In genomic region chr14:21686376-21687279, GRCm38 (mm10) we compare ENCODE assay signal across 8 mouse cellular contexts. TPM values are rescaled to one million over a fixed set of nuclear protein-coding genes. Genes with fewer than 3 reads are reported as not detected.
A peak's percentile ranks its signal among the peaks of the same experiment; 100 is the strongest.
DNase-seq lines count a peak whose midpoint lies in the region; ATAC-seq and TF ChIP-seq lines count a peak whose summit lies in the region.
"Had no signal": no experiment of that assay in that cellular context is flagged by ENCODE, and none has a peak within 500 bp of the region (broad histone marks: within the 10 kb centered on the region; RNA-seq: fewer than 3 reads in every experiment).

No protein-coding gene starts in this region.

- no peak overlapping the region; the same call in 1 of the 2 replicates for H3K27ac ChIP-seq in ES-E14 (ENCODE audit: insufficient read depth, low read depth, low read length, poor library complexity, severe bottlenecking)
- no peak overlapping the region for H3K27ac ChIP-seq in hindbrain, embryonic 14.5 days
- H3K27ac ChIP-seq in midbrain, embryonic 13.5 days = no peak overlapping the region

- H3K4me1 ChIP-seq in E14TG2a.4 (replicated peaks; ENCODE audit: low read depth, low read length) (peaks cover 52% of the 10 kb centered on the region), ES-E14 (ENCODE audit: control insufficient read depth in 2 of 2, insufficient read depth in 2 of 2, low read length in 2 of 2, poor library complexity in 1 of 2) (peaks cover 0 to 4% of the 10 kb centered on the region in 2 experiments; a peak in 1 of 4 replicates)
- H3K4me1 ChIP-seq in hindbrain, embryonic 14.5 days (replicated peaks; ENCODE audit: control insufficient read depth, insufficient read depth, low read length) = peaks cover 7% of the 10 kb centered on the region; the same call in 1 of the 2 replicates
- peaks cover 20% of the 10 kb centered on the region for H3K4me1 ChIP-seq in midbrain, embryonic 13.5 days (replicated peaks)

- peak overlapping the region; percentile 53 for H3K4me2 ChIP-seq in hindbrain, embryonic 14.5 days (replicated peaks)
- peak overlapping the region; percentile 57 for H3K4me2 ChIP-seq in midbrain, embryonic 13.5 days (replicated peaks)

- 13% methylated on average over 49 of the region's 49 CpGs for WGBS in hindbrain, embryonic 14.5 days
- 7% methylated on average over 49 of the region's 49 CpGs for WGBS in midbrain, embryonic 13.5 days

- DNase-seq in ES-E14 (ENCODE audit: low read depth, low spot score) = no peak
- DNase-seq in hindbrain, embryonic 14.5 days (ENCODE audit: low spot score) = no peak
- DNase-seq in spleen, postnatal 4 days (ENCODE audit: low spot score in 2 of 2) = no peak
- no peak for DNase-seq in adrenal gland, postnatal 4 days (ENCODE audit: low spot score in 2 of 2)
- no peak for DNase-seq in thymus, adult 18-20 months

- H3K36me3 ChIP-seq in E14TG2a.4 (ENCODE audit: insufficient read depth, low read length) = no peaks in the 10 kb centered on the region
- no peaks in the 10 kb centered on the region for H3K36me3 ChIP-seq in ES-E14 (ENCODE audit: control insufficient read depth, insufficient read depth, low read length, poor library complexity, severe bottlenecking)
- H3K36me3 ChIP-seq in hindbrain, embryonic 14.5 days (replicated peaks; ENCODE audit: control insufficient read depth, insufficient read depth) = no peaks in the 10 kb centered on the region
- no peaks in the 10 kb centered on the region for H3K36me3 ChIP-seq in midbrain, embryonic 13.5 days

- peaks cover 46% of the 10 kb centered on the region for H3K27me3 ChIP-seq in E14TG2a.4 (ENCODE audit: insufficient read depth, low read length)
- H3K27me3 ChIP-seq in hindbrain, embryonic 14.5 days (ENCODE audit: control insufficient read depth, insufficient read depth, low read length) = 0 out of 2 replicates have a peak, but pooled peaks cover 5% of the 10 kb centered on the region
- H3K27me3 ChIP-seq in midbrain, embryonic 13.5 days = peaks cover 26% of the 10 kb centered on the region

- ATAC-seq in hindbrain, embryonic 14.5 days (ENCODE audit: low FRiP score) = no peak; the same call in 1 of the 2 replicates
- ATAC-seq in midbrain, embryonic 13.5 days = no peak

- peak overlapping the region; percentile 77 for H3K4me3 ChIP-seq in E14TG2a.4 (replicated peaks; ENCODE audit: low read length)
- H3K4me3 ChIP-seq in ES-E14 (ENCODE audit: insufficient read depth in 1 of 2, low read depth in 1 of 2, low read length in 2 of 2, poor library complexity in 1 of 2, severe bottlenecking in 1 of 2) = peak overlapping the region; percentile 64 to 69
- H3K4me3 ChIP-seq in hindbrain, embryonic 14.5 days (replicated peaks; ENCODE audit: low read length) = peak overlapping the region; percentile 22
- H3K4me3 ChIP-seq in midbrain, embryonic 13.5 days (replicated peaks) = peak overlapping the region; percentile 31

- peak overlapping the region; percentile 49 for H3K9ac ChIP-seq in ES-E14 (ENCODE audit: insufficient read depth, low read depth, low read length, poor library complexity, severe bottlenecking)
- peak overlapping the region; percentile 39; the same call in 1 of the 2 replicates for H3K9ac ChIP-seq in hindbrain, embryonic 14.5 days
- H3K9ac ChIP-seq in midbrain, embryonic 13.5 days (replicated peaks) = peak overlapping the region; percentile 39; the same call in 1 of the 2 replicates

- H3K9me3 ChIP-seq in E14TG2a.4 (ENCODE audit: low read length) (no peaks in the 10 kb centered on the region), ES-E14 (ENCODE audit: control insufficient read depth, insufficient read depth, low read depth, low read length) (no peaks in the 10 kb centered on the region)
- H3K9me3 ChIP-seq in hindbrain, embryonic 14.5 days (ENCODE audit: control insufficient read depth, low read length) = no peaks in the 10 kb centered on the region
- no peaks in the 10 kb centered on the region for H3K9me3 ChIP-seq in midbrain, embryonic 13.5 days

- in situ Hi-C loops in ES-E14 (cut with MboI; ENCODE audit: low sequenced_read_pairs in 2 of 2, unreplicated experiment in 2 of 2) = no loop called here

- TF ChIP-seq CTCF in E14TG2a.4 (conservative IDR thresholded peaks at IDR 0.05; ENCODE audit: low read length) = no peak

TF ChIP-seq in ES-E14, 5 proteins besides CTCF, POLR2A, EP300 and RAD21:
- no peak for TF ChIP-seq CHD2 (IDR thresholded peaks at IDR 0.05; ENCODE audit: low read depth, low read length)
- no peak for TF ChIP-seq ZC3H11A (IDR thresholded peaks at IDR 0.05; ENCODE audit: borderline replicate concordance, low read depth, low read length)
- no peak for TF ChIP-seq ZNF384 (IDR thresholded peaks at IDR 0.05; ENCODE audit: low read depth, low read length)
- no peak for TF ChIP-seq MAFK (IDR thresholded peaks at IDR 0.05; ENCODE audit: insufficient read depth, low read depth, low read length)
- TF ChIP-seq HCFC1 (IDR thresholded peaks at IDR 0.05; ENCODE audit: borderline replicate concordance, insufficient read depth, low read length) = no peak

RNA-seq across cellular contexts. Expression of gene Dupd1, which starts 27.7 kb away (rescaled TPM):
- not detected in 2 replicates for total RNA-seq in ES-E14 (2012; rRNA removed)
- not detected in 2 replicates for polyA plus RNA-seq in hindbrain, embryonic 14.5 days (2014; fragmentation: Nextera tagmentation; extraction: Ambion mirVana)
- 0.13 and 0.18 TPM in 2 replicates for polyA plus RNA-seq in midbrain, embryonic 13.5 days (2015; fragmentation: Nextera tagmentation; extraction: Ambion mirVana)
- 1 to 10 TPM; 1.1 to 1.4 TPM for total RNA-seq in adrenal gland, postnatal 4 days (2021)
- polyA plus RNA-seq: spleen, adult 2 months had no signal

Comparison
In these comparisons a context has a peak if more than half of its experiments do, and no peak if none do; other contexts are left out.
1. H3K4me3 ChIP-seq: peak in every context shown above with its lines; median percentile 77 in E14TG2a.4; 66 in ES-E14; 31 in midbrain, embryonic 13.5 days; 22 in hindbrain, embryonic 14.5 days.